Mouse (Mus musculus) hindbrain, embryonic 14.5 days (tissue): Measurements from ENCODE around the gene Vti1b. TPM values are rescaled to one million over a fixed set of nuclear protein-coding genes. Genes with fewer than 3 reads are reported as not detected.
A peak's percentile ranks its signal among the peaks of the same experiment; 100 is the strongest.

Source experiments
- ATAC-seq: fragments of 200-750 bp; cut with Nextera tagmentation; 2 replicates; pipeline ENCODE4 v1.8.0; 2017; ENCODE audit warnings: moderate number of reproducible peaks, mild to moderate bottlenecking, moderate TSS enrichment, moderate library complexity; ENCODE audit not compliant: low FRiP score
- DNase-seq: peaks from one replicate; pipeline ENCODE4 v3.0.0-alpha.2; 2015; ENCODE audit warnings: low spot score
- H3K27ac ChIP-seq: fragments of 300-500 bp; sonication (generic); 2 replicates; pipeline ENCODE4 v1.5.1; 2014; ENCODE audit warnings: mild to moderate bottlenecking, moderate library complexity
- H3K27me3 ChIP-seq: fragments of 300-500 bp; sonication (generic); 2 replicates; pipeline ENCODE4 v1.6.1; 2014; ENCODE audit warnings: mild to moderate bottlenecking, low read length, mixed read lengths; ENCODE audit not compliant: control insufficient read depth, insufficient read depth
- H3K36me3 ChIP-seq: fragments of 300-500 bp; sonication (generic); replicated peaks from 2 replicates; pipeline ENCODE4 v1.6.1; 2014; ENCODE audit not compliant: control insufficient read depth, insufficient read depth
- H3K4me1 ChIP-seq: fragments of 300-500 bp; sonication (generic); replicated peaks from 2 replicates; pipeline ENCODE4 v1.6.1; 2014; ENCODE audit warnings: antibody characterized with exemption, low read length, mixed read lengths; ENCODE audit not compliant: control insufficient read depth, insufficient read depth
- H3K4me2 ChIP-seq: fragments of 300-500 bp; sonication (generic); replicated peaks from 2 replicates; pipeline ENCODE4 v1.6.1; 2014; ENCODE audit warnings: mild to moderate bottlenecking, moderate library complexity
- H3K4me3 ChIP-seq: fragments of 300-500 bp; sonication (generic); replicated peaks from 2 replicates; pipeline ENCODE4 v1.5.1; 2014; ENCODE audit warnings: mild to moderate bottlenecking, low read length
- H3K9ac ChIP-seq: fragments of 300-500 bp; sonication (generic); 2 replicates; pipeline ENCODE4 v1.6.1; 2014
- H3K9me3 ChIP-seq: fragments of 300-500 bp; sonication (generic); 2 replicates; pipeline ENCODE4 v1.6.1; 2016; ENCODE audit warnings: low read length; ENCODE audit not compliant: control insufficient read depth
- WGBS: fragments of 180-500 bp; shearing (Covaris S2); extraction: QIAGEN DNeasy Blood & Tissue Kit; methylation state at CpG from one replicate; pipeline ENCODE4 v1.1.7; 2014; 5-methylcytosine and 5-hydroxymethylcytosine counted together
- polyA plus RNA-seq: library from polyadenylated mRNA; unstranded; fragments of >200 nt; fragmentation: Nextera tagmentation; extraction: Ambion mirVana; gene quantifications from 2 replicates; pipeline ENCODE4 v1.2.1, GENCODE M21; 2014

Vti1b gene
- polyA plus RNA-seq, 1 experiment from 2014 or later, result 189 TPM

GRCm38 (mm10) chr12:79141384-79141783 is 31.1 kb downstream of the Vti1b start:
- no peak overlapping the region for H3K27ac ChIP-seq
- no peak overlapping the region for H3K9ac ChIP-seq
- H3K4me1 ChIP-seq, result no peaks in the 10 kb centered on the region
- ATAC-seq (no peak), DNase-seq (no peak)
- H3K36me3 ChIP-seq, result no peaks in the 10 kb centered on the region; the same call in 1 of the 2 replicates
- no peaks in the 10 kb centered on the region for H3K27me3 ChIP-seq
- no peak overlapping the region for H3K4me3 ChIP-seq
- no peaks in the 10 kb centered on the region for H3K9me3 ChIP-seq
- no peak overlapping the region for H3K4me2 ChIP-seq

- H3K4me3 ChIP-seq, result no peak overlapping the region
- DNase-seq (no peak), ATAC-seq (no peak)
- H3K27ac ChIP-seq, result no peak overlapping the region
- H3K4me2 ChIP-seq, result no peak overlapping the region
- H3K9ac ChIP-seq, result no peak overlapping the region
- WGBS, result 93% methylated on average over 2 of the region's 2 CpGs
- no peaks in the 10 kb centered on the region for H3K27me3 ChIP-seq
- no peaks in the 10 kb centered on the region for H3K9me3 ChIP-seq
- H3K4me1 ChIP-seq, result no peaks in the 10 kb centered on the region
- no peaks in the 10 kb centered on the region; the same call in 1 of the 2 replicates for H3K36me3 ChIP-seq
Measured at GRCm38 (mm10) chr12:79140811-79141210, 31.7 kb downstream of the Vti1b start.

GRCm38 (mm10) chr12:79139417-79139816 is 33.0 kb downstream of the Vti1b start:
- ATAC-seq, result no peak
- H3K4me3 ChIP-seq, result no peak overlapping the region
- H3K27me3 ChIP-seq, result no peaks in the 10 kb centered on the region
- no peak for DNase-seq
- H3K4me1 ChIP-seq, result no peaks in the 10 kb centered on the region
- no peak overlapping the region for H3K27ac ChIP-seq
- H3K36me3 ChIP-seq, result no peaks in the 10 kb centered on the region; the same call in 1 of the 2 replicates
- H3K9me3 ChIP-seq, result no peaks in the 10 kb centered on the region
- WGBS, result 67% methylated on average over 1 of the region's 1 CpGs
- H3K9ac ChIP-seq, result no peak overlapping the region
- H3K4me2 ChIP-seq, result no peak overlapping the region

- Histone ChIP-seq H3K4me3 (no peak overlapping the region), H3K9ac (no peak overlapping the region), H3K9me3 (no peaks in the 10 kb centered on the region), H3K27me3 (no peaks in the 10 kb centered on the region), H3K36me3 (no peaks in the 10 kb centered on the region; the same call in 1 of the 2 replicates), H3K27ac (no peak overlapping the region), H3K4me2 (no peak overlapping the region), H3K4me1 (no peaks in the 10 kb centered on the region)
- DNase-seq (no peak), ATAC-seq (no peak)
Measured at GRCm38 (mm10) chr12:79138999-79139398, 33.5 kb downstream of the Vti1b start.

GRCm38 (mm10) chr12:79136949-79137348 is 35.5 kb downstream of the Vti1b start:
- peaks cover 6% of the 10 kb centered on the region; the same call in 1 of the 2 replicates for H3K4me1 ChIP-seq
- H3K27me3 ChIP-seq, result peaks cover 16% of the 10 kb centered on the region
- H3K36me3 ChIP-seq, result no peaks in the 10 kb centered on the region; the same call in 1 of the 2 replicates
- H3K27ac ChIP-seq, result no peak overlapping the region
- ATAC-seq (no peak), DNase-seq (no peak)
- WGBS, result 69% methylated on average over 7 of the region's 7 CpGs
- H3K9me3 ChIP-seq, result no peaks in the 10 kb centered on the region
- no peak overlapping the region for H3K4me3 ChIP-seq
- H3K9ac ChIP-seq, result no peak overlapping the region
- H3K4me2 ChIP-seq, result no peak overlapping the region

- WGBS, result 52% methylated on average over 4 of the region's 4 CpGs
- no peak for ATAC-seq
Measured at GRCm38 (mm10) chr12:79135105-79135504, 37.4 kb downstream of the Vti1b start.

GRCm38 (mm10) chr12:79134676-79135075 is 37.8 kb downstream of the Vti1b start:
- 47% methylated on average over 8 of the region's 8 CpGs for WGBS
- H3K27me3 ChIP-seq, result peaks cover 35% of the 10 kb centered on the region
- no peak overlapping the region for H3K4me3 ChIP-seq
- H3K4me2 ChIP-seq, result no peak overlapping the region
- DNase-seq (no peak), ATAC-seq (no peak)
- no peak overlapping the region for H3K9ac ChIP-seq
- H3K36me3 ChIP-seq, result no peaks in the 10 kb centered on the region; the same call in 1 of the 2 replicates
- H3K9me3 ChIP-seq, result no peaks in the 10 kb centered on the region
- H3K27ac ChIP-seq, result no peak overlapping the region
- peaks cover 10% of the 10 kb centered on the region; the same call in 1 of the 2 replicates for H3K4me1 ChIP-seq

More at GRCm38 (mm10) chr12:79135105-79135504, 37.4 kb downstream of the Vti1b start:
- DNase-seq, result no peak
- Histone ChIP-seq H3K9ac (no peak overlapping the region), H3K9me3 (no peaks in the 10 kb centered on the region), H3K4me2 (no peak overlapping the region), H3K27ac (no peak overlapping the region), H3K4me1 (peaks cover 10% of the 10 kb centered on the region; the same call in 1 of the 2 replicates), H3K4me3 (no peak overlapping the region), H3K27me3 (peaks cover 34% of the 10 kb centered on the region), H3K36me3 (no peaks in the 10 kb centered on the region; the same call in 1 of the 2 replicates)

GRCm38 (mm10) chr12:79131706-79132460 is 40.6 kb downstream of the Vti1b start:
- peaks cover 10% of the 10 kb centered on the region; the same call in 1 of the 2 replicates for H3K4me1 ChIP-seq
- ATAC-seq (no peak), DNase-seq (no peak)
- H3K9me3 ChIP-seq, result no peaks in the 10 kb centered on the region
- H3K9ac ChIP-seq, result peak overlapping the region; percentile 75
- peak overlapping the region; percentile 91 for H3K4me2 ChIP-seq
- 26% methylated on average over 5 of the region's 5 CpGs for WGBS
- H3K4me3 ChIP-seq, result peak overlapping the region; percentile 63
- H3K36me3 ChIP-seq, result no peaks in the 10 kb centered on the region; the same call in 1 of the 2 replicates
- H3K27ac ChIP-seq, result no peak overlapping the region
- peaks cover 35% of the 10 kb centered on the region for H3K27me3 ChIP-seq

GRCm38 (mm10) chr12:79131178-79131675 is 41.2 kb downstream of the Vti1b start:
- Histone ChIP-seq H3K9me3 (no peaks in the 10 kb centered on the region), H3K4me3 (peak overlapping the region; percentile 63), H3K4me2 (peak overlapping the region; percentile 91), H3K27me3 (peaks cover 35% of the 10 kb centered on the region), H3K9ac (peak overlapping the region; percentile 75), H3K4me1 (peaks cover 10% of the 10 kb centered on the region; the same call in 1 of the 2 replicates), H3K27ac (peak overlapping the region; percentile 51; the same call in 1 of the 2 replicates), H3K36me3 (no peaks in the 10 kb centered on the region)
- ATAC-seq, result peak; percentile 21; the same call in 1 of the 2 replicates
- WGBS, result under 1% methylated on average over 22 of the region's 22 CpGs
- peak; percentile 43 for DNase-seq
